Mouse (Mus musculus): Measurements from ENCODE around the gene Tfip11. TPM values are rescaled to one million over a fixed set of nuclear protein-coding genes. Genes with fewer than 3 reads are reported as not detected.

Tfip11 gene
- polyA plus RNA-seq, 1 experiment from 2014 or later: 34.7 TPM

DNA sequence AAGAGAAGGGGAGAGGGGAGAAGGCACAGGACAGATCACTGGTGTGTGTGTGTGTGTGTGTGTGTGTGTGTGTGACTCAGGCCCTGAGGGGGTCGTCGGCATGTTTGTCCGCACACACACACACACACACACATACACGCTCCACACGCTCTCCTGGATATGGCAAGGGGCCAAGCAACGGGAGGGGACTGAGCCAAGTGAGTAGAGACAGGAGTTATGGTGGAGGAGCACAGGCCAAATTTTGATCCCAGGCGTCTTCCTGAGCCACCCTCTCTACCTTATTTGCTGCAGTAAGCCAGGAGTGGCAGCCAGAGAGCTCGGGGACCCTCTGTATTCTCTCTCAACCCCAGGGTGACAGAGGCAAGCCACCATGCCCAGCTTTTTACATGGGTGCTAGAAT lies 36.9 kb upstream of the Tfip11 start:
- whole genome bisulfite sequencing: 45% methylated on average over 8 of the region's 8 CpGs
- Histone ChIP-seq H3K27ac (ENCODE audit: low read length) (no peak overlapping the region), H3K4me1 (replicated peaks; ENCODE audit: control insufficient read depth, insufficient read depth, low read length) (peaks cover 6% of the 10 kb centered on the region; the same call in 1 of the 2 replicates), H3K27me3 (replicated peaks; ENCODE audit: control insufficient read depth, insufficient read depth, low read length) (no peaks in the 10 kb centered on the region), H3K4me2 (ENCODE audit: low read length) (no peak overlapping the region), H3K9ac (replicated peaks; ENCODE audit: low read depth, low read length) (no peak overlapping the region), H3K36me3 (ENCODE audit: control insufficient read depth, insufficient read depth) (no peaks in the 10 kb centered on the region), H3K9me3 (ENCODE audit: control insufficient read depth, low read length) (no peaks in the 10 kb centered on the region), H3K4me3 (replicated peaks; ENCODE audit: low read length) (no peak overlapping the region)
- no peak for ATAC-seq

GRCm38 (mm10) chr5:112289819-112290535 lies 36.2 kb upstream of the Tfip11 start:
- Histone ChIP-seq H3K4me2 (ENCODE audit: low read length) (no peak overlapping the region), H3K27ac (ENCODE audit: low read length) (no peak overlapping the region), H3K9me3 (ENCODE audit: control insufficient read depth, low read length) (no peaks in the 10 kb centered on the region), H3K4me1 (replicated peaks; ENCODE audit: control insufficient read depth, insufficient read depth, low read length) (peaks cover 6% of the 10 kb centered on the region; the same call in 1 of the 2 replicates), H3K36me3 (ENCODE audit: control insufficient read depth, insufficient read depth) (no peaks in the 10 kb centered on the region), H3K9ac (replicated peaks; ENCODE audit: low read depth, low read length) (no peak overlapping the region), H3K27me3 (replicated peaks; ENCODE audit: control insufficient read depth, insufficient read depth, low read length) (no peaks in the 10 kb centered on the region), H3K4me3 (replicated peaks; ENCODE audit: low read length) (no peak overlapping the region)
- ATAC-seq: no peak
- 87% methylated on average over 16 of the region's 16 CpGs for WGBS

GRCm38 (mm10) chr5:112290536-112290880 lies 35.6 kb upstream of the Tfip11 start:
- H3K4me2 ChIP-seq (ENCODE audit: low read length): no peak overlapping the region
- no peaks in the 10 kb centered on the region for H3K36me3 ChIP-seq (ENCODE audit: control insufficient read depth, insufficient read depth)
- no peak for ATAC-seq
- H3K9ac ChIP-seq (replicated peaks; ENCODE audit: low read depth, low read length): no peak overlapping the region
- no peak overlapping the region for H3K27ac ChIP-seq (ENCODE audit: low read length)
- WGBS: 89% methylated on average over 8 of the region's 8 CpGs
- no peaks in the 10 kb centered on the region for H3K27me3 ChIP-seq (replicated peaks; ENCODE audit: control insufficient read depth, insufficient read depth, low read length)
- H3K4me3 ChIP-seq (replicated peaks; ENCODE audit: low read length): no peak overlapping the region
- H3K4me1 ChIP-seq (replicated peaks; ENCODE audit: control insufficient read depth, insufficient read depth, low read length): peaks cover 6% of the 10 kb centered on the region; the same call in 1 of the 2 replicates
- no peaks in the 10 kb centered on the region for H3K9me3 ChIP-seq (ENCODE audit: control insufficient read depth, low read length)

DNA sequence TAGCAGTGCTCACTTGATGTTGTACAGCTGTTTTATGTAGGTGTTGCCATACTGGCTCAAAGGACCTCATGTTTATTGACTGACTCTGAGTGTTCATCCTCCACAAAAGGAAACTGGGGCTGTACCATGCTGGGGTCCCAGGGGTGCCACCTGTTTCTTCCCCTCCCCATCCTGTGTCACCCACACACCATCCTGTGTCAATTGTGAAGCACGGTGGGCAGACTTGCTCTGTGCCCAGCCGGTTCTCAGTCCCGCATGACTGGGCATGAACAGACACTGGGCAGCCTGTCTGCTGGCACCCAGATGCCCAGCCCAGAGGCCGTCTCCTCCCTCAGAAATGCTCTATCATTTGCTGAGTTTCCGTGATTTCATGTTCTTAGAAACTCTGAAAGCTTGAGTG lies 34.3 kb upstream of the Tfip11 start:
- H3K9me3 ChIP-seq (ENCODE audit: control insufficient read depth, low read length): no peaks in the 10 kb centered on the region
- no peak for ATAC-seq
- H3K27me3 ChIP-seq (replicated peaks; ENCODE audit: control insufficient read depth, insufficient read depth, low read length): no peaks in the 10 kb centered on the region
- H3K27ac ChIP-seq (ENCODE audit: low read length): no peak overlapping the region
- no peaks in the 10 kb centered on the region for H3K36me3 ChIP-seq (ENCODE audit: control insufficient read depth, insufficient read depth)
- H3K4me1 ChIP-seq (replicated peaks; ENCODE audit: control insufficient read depth, insufficient read depth, low read length): peaks cover 6% of the 10 kb centered on the region; the same call in 1 of the 2 replicates
- no peak overlapping the region for H3K9ac ChIP-seq (replicated peaks; ENCODE audit: low read depth, low read length)
- H3K4me2 ChIP-seq (ENCODE audit: low read length): no peak overlapping the region
- no peak overlapping the region for H3K4me3 ChIP-seq (replicated peaks; ENCODE audit: low read length)
- 73% methylated on average over 5 of the region's 5 CpGs for WGBS

GRCm38 (mm10) chr5:112292343-112292980 lies 33.7 kb upstream of the Tfip11 start:
- Histone ChIP-seq H3K27me3 (replicated peaks; ENCODE audit: control insufficient read depth, insufficient read depth, low read length) (no peaks in the 10 kb centered on the region), H3K36me3 (ENCODE audit: control insufficient read depth, insufficient read depth) (no peaks in the 10 kb centered on the region), H3K9me3 (ENCODE audit: control insufficient read depth, low read length) (no peaks in the 10 kb centered on the region), H3K9ac (replicated peaks; ENCODE audit: low read depth, low read length) (no peak overlapping the region), H3K27ac (ENCODE audit: low read length) (no peak overlapping the region), H3K4me1 (replicated peaks; ENCODE audit: control insufficient read depth, insufficient read depth, low read length) (peaks cover 6% of the 10 kb centered on the region; the same call in 1 of the 2 replicates), H3K4me3 (replicated peaks; ENCODE audit: low read length) (no peak overlapping the region), H3K4me2 (ENCODE audit: low read length) (no peak overlapping the region)
- ATAC-seq: no peak
- 85% methylated on average over 17 of the region's 17 CpGs for WGBS

DNA sequence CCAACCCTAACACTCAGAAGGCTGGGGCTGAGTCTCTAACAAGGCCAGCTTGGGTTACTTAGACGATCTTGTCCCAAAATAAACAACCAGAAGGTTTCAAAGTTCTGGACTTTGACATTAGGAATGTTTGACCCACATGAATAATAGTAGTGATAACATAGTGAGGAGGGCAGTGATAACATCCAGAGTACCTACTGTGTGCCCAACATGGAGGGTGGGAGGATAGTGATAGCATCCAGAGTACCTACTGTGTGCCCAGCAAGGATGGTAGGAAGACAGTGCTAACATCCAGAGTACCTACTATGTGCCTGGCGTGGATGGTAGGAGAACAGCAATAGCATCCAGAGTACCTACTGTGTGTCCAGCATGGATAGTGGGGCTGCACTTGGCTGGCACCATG lies 32.4 kb upstream of the Tfip11 start:
- ATAC-seq: no peak
- peaks cover 6% of the 10 kb centered on the region; the same call in 1 of the 2 replicates for H3K4me1 ChIP-seq (replicated peaks; ENCODE audit: control insufficient read depth, insufficient read depth, low read length)
- no peak overlapping the region for H3K27ac ChIP-seq (ENCODE audit: low read length)
- WGBS: 84% methylated on average over 2 of the region's 2 CpGs
- no peak overlapping the region for H3K9ac ChIP-seq (replicated peaks; ENCODE audit: low read depth, low read length)
- H3K9me3 ChIP-seq (ENCODE audit: control insufficient read depth, low read length): no peaks in the 10 kb centered on the region
- H3K4me2 ChIP-seq (ENCODE audit: low read length): no peak overlapping the region
- no peaks in the 10 kb centered on the region for H3K36me3 ChIP-seq (ENCODE audit: control insufficient read depth, insufficient read depth)
- no peaks in the 10 kb centered on the region for H3K27me3 ChIP-seq (replicated peaks; ENCODE audit: control insufficient read depth, insufficient read depth, low read length)
- H3K4me3 ChIP-seq (replicated peaks; ENCODE audit: low read length): no peak overlapping the region

DNA sequence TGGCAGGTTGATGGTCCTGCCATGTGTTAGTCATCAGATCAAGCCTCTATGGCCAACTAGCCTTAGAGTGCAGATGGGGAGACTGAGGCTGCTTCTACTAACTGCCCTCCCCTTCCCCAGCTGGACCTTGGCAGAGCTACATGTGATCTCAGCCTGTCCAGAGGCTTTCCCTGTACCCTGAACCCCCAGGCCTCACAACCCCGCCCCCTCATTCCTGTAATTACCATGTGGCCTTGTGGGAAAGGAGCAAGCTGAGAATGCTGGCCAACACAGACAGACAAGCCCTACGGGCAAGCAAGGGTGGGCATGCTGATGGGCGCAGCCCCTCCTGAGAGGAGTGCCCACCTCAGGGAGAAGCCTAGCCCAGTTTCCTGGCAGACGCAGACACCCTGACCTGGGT lies 31.5 kb upstream of the Tfip11 start:
- Histone ChIP-seq H3K4me1 (replicated peaks; ENCODE audit: control insufficient read depth, insufficient read depth, low read length) (0 out of 2 replicates have a peak, but pooled peaks cover 2% of the 10 kb centered on the region), H3K4me2 (ENCODE audit: low read length) (no peak overlapping the region), H3K27ac (ENCODE audit: low read length) (no peak overlapping the region), H3K4me3 (replicated peaks; ENCODE audit: low read length) (no peak overlapping the region), H3K9me3 (ENCODE audit: control insufficient read depth, low read length) (no peaks in the 10 kb centered on the region), H3K9ac (replicated peaks; ENCODE audit: low read depth, low read length) (no peak overlapping the region), H3K36me3 (ENCODE audit: control insufficient read depth, insufficient read depth) (no peaks in the 10 kb centered on the region), H3K27me3 (replicated peaks; ENCODE audit: control insufficient read depth, insufficient read depth, low read length) (no peaks in the 10 kb centered on the region)
- ATAC-seq: no peak
- 60% methylated on average over 4 of the region's 4 CpGs for WGBS

DNA sequence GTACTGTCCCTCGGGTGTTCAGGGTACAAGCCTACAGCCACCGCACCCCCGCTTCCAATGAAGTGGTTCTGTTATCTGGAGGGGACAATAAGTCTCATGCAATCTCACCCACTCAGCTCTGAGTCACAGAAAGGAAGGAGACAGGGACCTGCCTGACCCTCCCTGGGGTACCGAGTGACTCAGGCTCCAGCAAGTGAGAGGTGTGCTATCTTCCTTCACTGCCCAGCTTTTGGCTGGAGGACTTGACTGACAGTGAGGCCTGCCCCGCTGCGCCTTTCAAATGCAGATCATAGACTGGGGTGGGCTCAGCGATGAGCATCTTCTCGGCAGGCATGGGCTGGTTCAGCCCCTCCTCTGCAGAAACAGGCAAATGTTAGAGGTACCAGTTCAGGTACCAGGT lies 31.0 kb upstream of the Tfip11 start:
- H3K9ac ChIP-seq (replicated peaks; ENCODE audit: low read depth, low read length): no peak overlapping the region
- H3K4me3 ChIP-seq (replicated peaks; ENCODE audit: low read length): no peak overlapping the region
- no peaks in the 10 kb centered on the region for H3K27me3 ChIP-seq (replicated peaks; ENCODE audit: control insufficient read depth, insufficient read depth, low read length)
- no peak overlapping the region for H3K27ac ChIP-seq (ENCODE audit: low read length)
- H3K4me1 ChIP-seq (replicated peaks; ENCODE audit: control insufficient read depth, insufficient read depth, low read length): no peaks in the 10 kb centered on the region
- no peak overlapping the region for H3K4me2 ChIP-seq (ENCODE audit: low read length)
- H3K36me3 ChIP-seq (ENCODE audit: control insufficient read depth, insufficient read depth): no peaks in the 10 kb centered on the region
- no peaks in the 10 kb centered on the region for H3K9me3 ChIP-seq (ENCODE audit: control insufficient read depth, low read length)
- WGBS: 37% methylated on average over 8 of the region's 8 CpGs
- ATAC-seq: no peak

- Histone ChIP-seq H3K27me3 (replicated peaks; ENCODE audit: control insufficient read depth, insufficient read depth, low read length) (no peaks in the 10 kb centered on the region), H3K36me3 (ENCODE audit: control insufficient read depth, insufficient read depth) (no peaks in the 10 kb centered on the region), H3K9ac (replicated peaks; ENCODE audit: low read depth, low read length) (no peak overlapping the region), H3K4me2 (ENCODE audit: low read length) (no peak overlapping the region), H3K4me1 (replicated peaks; ENCODE audit: control insufficient read depth, insufficient read depth, low read length) (no peaks in the 10 kb centered on the region), H3K4me3 (replicated peaks; ENCODE audit: low read length) (no peak overlapping the region), H3K27ac (ENCODE audit: low read length) (no peak overlapping the region), H3K9me3 (ENCODE audit: control insufficient read depth, low read length) (no peaks in the 10 kb centered on the region)
- ATAC-seq: no peak
- 60% methylated on average over 8 of the region's 8 CpGs for WGBS
Measured at GRCm38 (mm10) chr5:112295564-112295963, 30.6 kb upstream of the Tfip11 start.

Data from forebrain, embryonic 16.5 days (tissue).